Mouse (Mus musculus): ENCODE measurements around the gene Arfgef3.

DNA sequence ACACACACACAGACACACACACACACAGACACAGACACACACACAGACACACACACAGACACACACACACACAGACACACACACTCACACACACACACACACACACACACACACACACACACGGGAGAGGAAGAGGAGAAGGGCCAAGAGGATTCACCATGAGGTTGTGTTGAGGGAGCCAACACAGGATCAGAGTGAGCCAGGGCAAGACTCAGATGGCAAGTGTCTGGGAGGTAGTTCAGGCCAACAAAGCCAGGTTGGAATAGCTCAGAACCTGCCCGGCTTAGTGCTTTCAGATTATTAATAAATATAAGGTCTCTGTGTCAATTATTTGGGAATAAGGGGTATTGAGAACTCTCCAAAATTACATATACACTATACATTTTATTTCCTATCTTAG lies 33.9 kb downstream of the Arfgef3 start:
- no peak for TF ChIP-seq POLR2A (IDR thresholded peaks at IDR 0.05; ENCODE audit: control insufficient read depth, extremely low read depth, insufficient read depth, low read length, poor library complexity)
- no peak for TF ChIP-seq CTCF (IDR thresholded peaks at IDR 0.05; ENCODE audit: borderline replicate concordance, control insufficient read depth, extremely low read depth, insufficient read depth, low read length, poor library complexity)

Measured in thymus, adult 2 months (tissue).